In the genomic region with DNA sequence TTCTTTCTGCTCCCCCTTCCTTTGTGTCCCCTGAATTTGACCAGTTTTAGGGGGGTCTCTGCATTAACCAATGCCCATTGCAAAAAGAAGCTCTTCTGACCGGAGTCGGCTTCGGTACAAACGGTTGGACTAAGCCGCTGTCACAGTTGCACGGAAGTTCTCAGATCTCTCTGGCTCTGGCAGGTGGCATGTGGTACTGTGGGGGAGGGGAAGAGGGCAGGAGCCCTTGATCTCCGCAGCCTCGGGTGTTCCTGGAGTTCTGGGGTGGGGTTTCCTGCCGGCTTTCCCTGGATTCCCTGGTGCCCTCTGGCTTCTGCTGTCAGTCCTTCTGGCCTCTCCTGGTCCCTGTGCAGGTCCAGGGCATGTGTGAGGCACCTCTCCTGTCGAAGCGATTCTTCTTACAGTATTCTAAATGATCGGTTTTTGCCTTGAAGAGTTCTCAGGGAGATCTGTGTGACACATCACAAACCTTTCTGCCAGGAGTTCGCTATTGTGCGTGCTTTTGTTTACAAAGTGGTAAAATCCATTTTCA, we compare ENCODE assay signal across 15 mouse cellular contexts. TPM values are rescaled to one million over a fixed set of nuclear protein-coding genes. Genes with fewer than 3 reads are reported as not detected.
DNase-seq lines count a peak whose midpoint lies in the region; ATAC-seq lines count a peak whose summit lies in the region.
"Had no signal": no experiment of that assay in that cellular context is flagged by ENCODE, and none has a peak within 500 bp of the region (broad histone marks: within the 10 kb centered on the region; RNA-seq: fewer than 3 reads in every experiment).

No protein-coding gene starts in this region.

- no peaks in the 10 kb centered on the region for H3K36me3 ChIP-seq in forebrain, embryonic 10.5 days (replicated peaks)
- H3K36me3 ChIP-seq in forebrain, embryonic 13.5 days (ENCODE audit: poor library complexity, severe bottlenecking), result no peaks in the 10 kb centered on the region
- no peaks in the 10 kb centered on the region for H3K36me3 ChIP-seq in midbrain, embryonic 10.5 days
- H3K36me3 ChIP-seq in midbrain, embryonic 14.5 days (ENCODE audit: control insufficient read depth, insufficient read depth, low read length), result no peaks in the 10 kb centered on the region
- no peaks in the 10 kb centered on the region for H3K36me3 ChIP-seq in limb, embryonic 12.5 days

- 49% methylated on average over 14 of the region's 14 CpGs for WGBS in forebrain, embryonic 10.5 days
- WGBS in forebrain, embryonic 13.5 days, result 44% methylated on average over 14 of the region's 14 CpGs
- 46% methylated on average over 14 of the region's 14 CpGs for WGBS in midbrain, embryonic 10.5 days
- WGBS in midbrain, embryonic 14.5 days, result 26% methylated on average over 14 of the region's 14 CpGs
- WGBS in limb, embryonic 12.5 days, result 32% methylated on average over 14 of the region's 14 CpGs

- H3K4me2 ChIP-seq in forebrain, embryonic 13.5 days, result no peak overlapping the region
- no peak overlapping the region for H3K4me2 ChIP-seq in midbrain, embryonic 14.5 days (ENCODE audit: low read length)
- H3K4me2 ChIP-seq in limb, embryonic 12.5 days, result peak overlapping the region; percentile 39
- H3K4me2 ChIP-seq: liver, embryonic 11.5 days had no signal

- no peak for DNase-seq in forebrain, embryonic 10.5 days (ENCODE audit: extremely low spot score, low spot score)
- no peak for DNase-seq in midbrain, embryonic 10.5 days (ENCODE audit: low spot score)
- no peak for DNase-seq in midbrain, embryonic 14.5 days
- peak; percentile 84 for DNase-seq in thymus, postnatal 25 days
- DNase-seq in spleen, postnatal 36 days (ENCODE audit: low spot score in 2 of 2), result no peak
- DNase-seq in urinary bladder, postnatal 36 days (ENCODE audit: low spot score in 2 of 2), result no peak
- DNase-seq: adrenal gland, adult 8-10 months; B cell, adult 2 months; kidney, postnatal 14 days; lung, postnatal 10 days had no signal

- no peak for ATAC-seq in forebrain, embryonic 13.5 days
- no peak for ATAC-seq in midbrain, embryonic 14.5 days (ENCODE audit: low FRiP score, low TSS enrichment)
- no peak for ATAC-seq in limb, embryonic 12.5 days (ENCODE audit: insufficient number of reproducible peaks, insufficient read depth, low FRiP score, low TSS enrichment, low read depth)
- ATAC-seq: forebrain, embryonic 16.5 days had no signal

- H3K4me3 ChIP-seq in forebrain, embryonic 10.5 days, result no peak overlapping the region
- no peak overlapping the region for H3K4me3 ChIP-seq in forebrain, embryonic 13.5 days
- no peak overlapping the region for H3K4me3 ChIP-seq in midbrain, embryonic 10.5 days
- H3K4me3 ChIP-seq in midbrain, embryonic 14.5 days (replicated peaks; ENCODE audit: low read depth, low read length), result no peak overlapping the region
- no peak overlapping the region for H3K4me3 ChIP-seq in limb, embryonic 12.5 days (replicated peaks)

- H3K27me3 ChIP-seq in forebrain, embryonic 10.5 days (ENCODE audit: poor library complexity, severe bottlenecking), result peaks cover 6% of the 10 kb centered on the region; the same call in 1 of the 2 replicates
- no peaks in the 10 kb centered on the region for H3K27me3 ChIP-seq in forebrain, embryonic 13.5 days
- peaks cover 12% of the 10 kb centered on the region for H3K27me3 ChIP-seq in midbrain, embryonic 10.5 days (ENCODE audit: low read depth, poor library complexity, severe bottlenecking)
- H3K27me3 ChIP-seq in midbrain, embryonic 14.5 days (ENCODE audit: control insufficient read depth, insufficient read depth, low read length), result no peaks in the 10 kb centered on the region
- peaks cover 4% of the 10 kb centered on the region; the same call in 1 of the 2 replicates for H3K27me3 ChIP-seq in limb, embryonic 12.5 days

- peak overlapping the region; percentile 16; the same call in 1 of the 2 replicates for H3K27ac ChIP-seq in forebrain, embryonic 10.5 days
- H3K27ac ChIP-seq in forebrain, embryonic 13.5 days, result no peak overlapping the region
- H3K27ac ChIP-seq in midbrain, embryonic 10.5 days (replicated peaks), result peak overlapping the region; percentile 59; the same call in 1 of the 2 replicates
- H3K27ac ChIP-seq in midbrain, embryonic 14.5 days (replicated peaks; ENCODE audit: low read depth, low read length), result no peak overlapping the region
- no peak overlapping the region for H3K27ac ChIP-seq in limb, embryonic 12.5 days
- H3K27ac ChIP-seq: stomach, postnatal 0 days had no signal

- H3K9me3 ChIP-seq in forebrain, embryonic 10.5 days, result no peaks in the 10 kb centered on the region
- H3K9me3 ChIP-seq in forebrain, embryonic 13.5 days (replicated peaks), result no peaks in the 10 kb centered on the region
- H3K9me3 ChIP-seq in midbrain, embryonic 10.5 days (replicated peaks), result no peaks in the 10 kb centered on the region
- no peaks in the 10 kb centered on the region for H3K9me3 ChIP-seq in midbrain, embryonic 14.5 days (ENCODE audit: control insufficient read depth, low read length)
- no peaks in the 10 kb centered on the region for H3K9me3 ChIP-seq in limb, embryonic 12.5 days

- H3K4me1 ChIP-seq in forebrain, embryonic 10.5 days, result peaks cover 18% of the 10 kb centered on the region
- peaks cover 4% of the 10 kb centered on the region for H3K4me1 ChIP-seq in forebrain, embryonic 13.5 days
- H3K4me1 ChIP-seq in midbrain, embryonic 10.5 days, result peaks cover 9% of the 10 kb centered on the region
- peaks cover 8% of the 10 kb centered on the region; the same call in 1 of the 2 replicates for H3K4me1 ChIP-seq in midbrain, embryonic 14.5 days (ENCODE audit: control insufficient read depth, insufficient read depth, low read length)
- H3K4me1 ChIP-seq in limb, embryonic 12.5 days (replicated peaks), result peaks cover 9% of the 10 kb centered on the region

- H3K9ac ChIP-seq in forebrain, embryonic 13.5 days, result no peak overlapping the region
- no peak overlapping the region for H3K9ac ChIP-seq in midbrain, embryonic 14.5 days (replicated peaks; ENCODE audit: low read length)
- no peak overlapping the region for H3K9ac ChIP-seq in limb, embryonic 12.5 days (replicated peaks)

RNA-seq across cellular contexts. Expression of a gene that starts 48.9 kb away (rescaled TPM):
- polyA plus RNA-seq in forebrain, embryonic 10.5 days (2016; fragmentation: Nextera tagmentation; extraction: Ambion mirVana), result 0.25 and 0.30 TPM in 2 replicates
- polyA plus RNA-seq in forebrain, embryonic 13.5 days (2015; fragmentation: Nextera tagmentation; extraction: Ambion mirVana), result 0.62 and 0.86 TPM in 2 replicates
- polyA plus RNA-seq in midbrain, embryonic 10.5 days (2016; fragmentation: Nextera tagmentation; extraction: Ambion mirVana), result 0.33 and 0.37 TPM in 2 replicates
- 0.50 and 0.68 TPM in 2 replicates for polyA plus RNA-seq in midbrain, embryonic 14.5 days (2014; fragmentation: Nextera tagmentation; extraction: Ambion mirVana)
- 0.33 TPM in 1 of 2 replicates, not detected in the other for polyA plus RNA-seq in limb, embryonic 12.5 days (2016; fragmentation: Nextera tagmentation; extraction: Ambion mirVana)
- polyA plus RNA-seq: liver, embryonic 11.5 days had no signal

Comparison
In these comparisons a context has a peak if more than half of its experiments do, and no peak if none do; other contexts are left out.
1. H3K27ac ChIP-seq: peak in forebrain, embryonic 10.5 days (single experiment) and midbrain, embryonic 10.5 days (single experiment); none in forebrain, embryonic 13.5 days (single experiment), midbrain, embryonic 14.5 days (single experiment) and limb, embryonic 12.5 days (single experiment).